Mouse (Mus musculus) hindbrain, embryonic 16.5 days (tissue): ENCODE measurements around the gene Slc26a6. TPM values are rescaled to one million over a fixed set of nuclear protein-coding genes. Genes with fewer than 3 reads are reported as not detected.

ENCODE experiments used
- ATAC-seq: fragments of 200-750 bp; cut with Nextera tagmentation; 2 replicates; pipeline ENCODE4 v1.8.0; 2017; ENCODE audit warnings: moderate TSS enrichment, moderate library complexity
- H3K27ac ChIP-seq: fragments of 300-500 bp; sonication (generic); 2 replicates; pipeline ENCODE4 v1.5.1; 2014; ENCODE audit warnings: low read depth, mild to moderate bottlenecking, control low read depth, low read length, moderate library complexity
- H3K27me3 ChIP-seq: fragments of 300-500 bp; sonication (generic); replicated peaks from 2 replicates; pipeline ENCODE4 v1.6.1; 2014; ENCODE audit warnings: low read length; ENCODE audit not compliant: control insufficient read depth, insufficient read depth
- H3K36me3 ChIP-seq: fragments of 300-500 bp; sonication (generic); 2 replicates; pipeline ENCODE4 v1.6.1; 2014; ENCODE audit warnings: mild to moderate bottlenecking, low read length, moderate library complexity, mixed read lengths; ENCODE audit not compliant: control insufficient read depth, insufficient read depth
- H3K4me1 ChIP-seq: fragments of 300-500 bp; sonication (generic); 2 replicates; pipeline ENCODE4 v1.6.1; 2014; ENCODE audit warnings: low read depth, low read length; ENCODE audit not compliant: control insufficient read depth, insufficient read depth
- H3K4me2 ChIP-seq: fragments of 300-500 bp; sonication (generic); 2 replicates; pipeline ENCODE4 v1.6.1; 2014; ENCODE audit warnings: mild to moderate bottlenecking, low read length, control low read depth, moderate library complexity
- H3K4me3 ChIP-seq: fragments of 300-500 bp; sonication (generic); 2 replicates; pipeline ENCODE4 v1.5.1; 2014; ENCODE audit warnings: mild to moderate bottlenecking, low read length, control low read depth, moderate library complexity
- H3K9ac ChIP-seq: fragments of 300-500 bp; sonication (generic); 2 replicates; pipeline ENCODE4 v1.6.1; 2014; ENCODE audit warnings: low read depth, mild to moderate bottlenecking, control low read depth, low read length, moderate library complexity
- H3K9me3 ChIP-seq: fragments of 300-500 bp; sonication (generic); 2 replicates; pipeline ENCODE4 v1.6.1; 2014; ENCODE audit warnings: mild to moderate bottlenecking, low read length, moderate library complexity; ENCODE audit not compliant: control insufficient read depth
- WGBS: fragments of 180-500 bp; shearing (Covaris S2); extraction: QIAGEN DNeasy Blood & Tissue Kit; methylation state at CpG from one replicate; pipeline ENCODE4 v1.1.7; 2014; 5-methylcytosine and 5-hydroxymethylcytosine counted together
- polyA plus RNA-seq: library from polyadenylated mRNA; unstranded; fragments of >200 nt; fragmentation: Nextera tagmentation; extraction: Ambion mirVana; gene quantifications from 2 replicates; pipeline ENCODE4 v1.2.1, GENCODE M21; 2015

The Slc26a6 gene
- 21.9 and 22.2 TPM in 2 replicates for polyA plus RNA-seq

- 91% methylated on average over 3 of the region's 3 CpGs for WGBS
- ATAC-seq = no peak
- H3K27me3 ChIP-seq = no peaks in the 10 kb centered on the region
- H3K4me2 ChIP-seq = peak within 1 kb of the TSS; percentile 89
- H3K4me1 ChIP-seq = peaks cover 12% of the 10 kb centered on the region
- H3K4me3 ChIP-seq = peak within 1 kb of the TSS; percentile 74
- H3K9ac ChIP-seq = peak within 1 kb of the TSS; percentile 82
- H3K27ac ChIP-seq = peak within 1 kb of the TSS; percentile 84
- peaks cover 17% of the 10 kb centered on the region for H3K36me3 ChIP-seq
- no peaks in the 10 kb centered on the region for H3K9me3 ChIP-seq
Observed at GRCm38 (mm10) chr9:108852976-108853375, at the start of gene Slc26a6. Slc26a6 (plus strand) TSS chr9:108853283.

GRCm38 (mm10) chr9:108805768-108806167 is 47.3 kb upstream of the Slc26a6 start:
- peaks cover 36% of the 10 kb centered on the region for H3K36me3 ChIP-seq
- no peak overlapping the region for H3K4me2 ChIP-seq
- no peak for ATAC-seq
- H3K9ac ChIP-seq = no peak overlapping the region
- 84% methylated on average over 8 of the region's 8 CpGs for WGBS
- H3K27ac ChIP-seq = no peak overlapping the region
- H3K4me1 ChIP-seq = peaks cover 13% of the 10 kb centered on the region
- H3K9me3 ChIP-seq = no peaks in the 10 kb centered on the region
- H3K4me3 ChIP-seq = no peak overlapping the region
- H3K27me3 ChIP-seq = no peaks in the 10 kb centered on the region

DNA sequence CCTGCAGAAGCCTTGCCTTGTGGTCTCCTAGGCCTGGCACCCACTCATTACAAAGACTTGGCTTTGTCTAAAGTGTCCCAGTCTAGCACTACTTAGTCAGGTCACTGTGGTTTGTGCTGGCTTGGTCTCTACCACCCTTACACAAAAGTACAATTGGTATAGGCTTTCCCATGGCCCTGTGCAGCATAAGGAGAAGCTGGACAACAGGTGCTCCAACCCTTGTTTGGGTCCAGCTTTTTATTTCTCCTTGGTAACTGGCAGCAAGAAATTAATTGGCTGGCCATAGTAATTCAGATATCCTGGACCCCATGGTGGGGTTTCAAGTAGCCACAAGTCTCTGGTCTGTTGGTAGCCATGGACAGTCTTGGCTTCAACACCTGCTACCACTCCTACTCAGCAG is 46.7 kb upstream of the Slc26a6 start:
- H3K4me3 ChIP-seq = no peak overlapping the region
- peaks cover 32% of the 10 kb centered on the region for H3K36me3 ChIP-seq
- no peak overlapping the region for H3K27ac ChIP-seq
- H3K4me2 ChIP-seq = no peak overlapping the region
- H3K9me3 ChIP-seq = no peaks in the 10 kb centered on the region
- no peak for ATAC-seq
- H3K27me3 ChIP-seq = no peaks in the 10 kb centered on the region
- H3K4me1 ChIP-seq = peaks cover 13% of the 10 kb centered on the region
- no peak overlapping the region for H3K9ac ChIP-seq

DNA sequence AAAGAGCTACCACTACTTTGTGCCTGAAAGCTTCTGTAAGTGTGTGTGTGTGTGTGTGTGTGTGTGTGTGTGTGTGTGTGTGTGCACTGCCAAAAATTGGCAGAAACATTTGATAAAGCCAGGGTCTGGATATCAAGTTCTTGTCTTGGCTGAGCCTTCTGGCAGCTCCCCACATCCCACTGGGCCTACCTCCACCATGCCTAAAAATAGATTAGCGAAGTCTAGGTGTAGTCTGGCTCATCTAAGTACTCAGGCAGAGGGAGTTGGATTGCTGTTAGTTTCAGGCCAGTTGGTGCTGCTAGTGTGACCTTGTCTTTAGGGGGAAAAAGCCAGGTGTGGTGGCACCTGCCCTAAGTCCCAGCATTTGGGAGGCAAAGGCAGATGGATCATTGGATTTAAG is 46.3 kb upstream of the Slc26a6 start:
- peaks cover 13% of the 10 kb centered on the region for H3K4me1 ChIP-seq
- no peak overlapping the region for H3K9ac ChIP-seq
- ATAC-seq = no peak
- WGBS = 100% methylated on average over 1 of the region's 1 CpGs
- H3K4me3 ChIP-seq = no peak overlapping the region
- no peaks in the 10 kb centered on the region for H3K9me3 ChIP-seq
- H3K36me3 ChIP-seq = peaks cover 28% of the 10 kb centered on the region
- no peak overlapping the region for H3K27ac ChIP-seq
- H3K4me2 ChIP-seq = no peak overlapping the region
- H3K27me3 ChIP-seq = no peaks in the 10 kb centered on the region

GRCm38 (mm10) chr9:108807674-108808073 is 45.4 kb upstream of the Slc26a6 start:
- Histone ChIP-seq H3K9ac (no peak overlapping the region), H3K4me2 (no peak overlapping the region), H3K36me3 (peaks cover 34% of the 10 kb centered on the region), H3K9me3 (no peaks in the 10 kb centered on the region), H3K27me3 (no peaks in the 10 kb centered on the region), H3K4me3 (no peak overlapping the region), H3K4me1 (peaks cover 13% of the 10 kb centered on the region), H3K27ac (peak overlapping the region; percentile 34; the same call in 1 of the 2 replicates)
- 85% methylated on average over 5 of the region's 5 CpGs for WGBS
- ATAC-seq = no peak; the same call in 1 of the 2 replicates

GRCm38 (mm10) chr9:108808163-108808665 is 44.9 kb upstream of the Slc26a6 start, which contains the start of gene Nckipsd:
Nckipsd (plus strand) TSS chr9:108808368.
- H3K27ac ChIP-seq = peak within 1 kb of the TSS; percentile 80
- peak within 1 kb of the TSS; percentile 77 for H3K4me3 ChIP-seq
- under 1% methylated on average over 42 of the region's 62 CpGs for WGBS
- peak; percentile 84 for ATAC-seq
- peaks cover 13% of the 10 kb centered on the region for H3K4me1 ChIP-seq
- peak within 1 kb of the TSS; percentile 91 for H3K9ac ChIP-seq
- H3K36me3 ChIP-seq = peaks cover 36% of the 10 kb centered on the region
- no peaks in the 10 kb centered on the region for H3K9me3 ChIP-seq
- H3K4me2 ChIP-seq = peak within 1 kb of the TSS; percentile 72
- no peaks in the 10 kb centered on the region for H3K27me3 ChIP-seq

DNA sequence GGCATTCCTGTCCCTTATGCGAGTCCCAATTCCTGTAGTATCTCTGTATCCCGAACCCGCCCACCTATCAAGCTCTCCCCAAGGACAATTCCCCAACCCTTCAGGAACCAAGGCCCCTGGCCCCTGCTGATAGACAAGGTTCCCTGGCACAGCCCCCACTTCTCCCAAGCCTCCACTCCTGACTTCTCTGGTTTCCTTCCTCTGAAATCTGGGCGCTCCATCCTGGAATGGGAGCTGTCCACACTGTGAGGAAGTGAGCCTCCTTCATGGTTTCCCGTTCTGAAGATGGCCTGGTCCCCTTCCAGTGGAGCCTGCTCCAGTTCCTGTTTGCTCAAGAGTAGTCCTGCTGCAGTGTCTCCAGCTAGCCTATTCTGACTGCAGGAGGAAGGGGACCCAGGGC is 43.9 kb upstream of the Slc26a6 start:
- WGBS = 70% methylated on average over 5 of the region's 5 CpGs
- Histone ChIP-seq H3K4me1 (peaks cover 13% of the 10 kb centered on the region), H3K9me3 (no peaks in the 10 kb centered on the region), H3K4me3 (peak overlapping the region; percentile 77), H3K27ac (no peak overlapping the region), H3K4me2 (peak overlapping the region; percentile 72), H3K9ac (peak overlapping the region; percentile 91), H3K36me3 (peaks cover 35% of the 10 kb centered on the region), H3K27me3 (no peaks in the 10 kb centered on the region)
- ATAC-seq = no peak

- H3K36me3 ChIP-seq = peaks cover 37% of the 10 kb centered on the region
- peak overlapping the region; percentile 91; the same call in 1 of the 2 replicates for H3K9ac ChIP-seq
- no peaks in the 10 kb centered on the region for H3K27me3 ChIP-seq
- no peak overlapping the region for H3K27ac ChIP-seq
- no peaks in the 10 kb centered on the region for H3K9me3 ChIP-seq
- peaks cover 13% of the 10 kb centered on the region for H3K4me1 ChIP-seq
- 88% methylated on average over 6 of the region's 6 CpGs for WGBS
- H3K4me2 ChIP-seq = peak overlapping the region; percentile 72
- no peak overlapping the region; the same call in 1 of the 2 replicates for H3K4me3 ChIP-seq
- no peak for ATAC-seq
Observed at GRCm38 (mm10) chr9:108809723-108810122, 43.4 kb upstream of the Slc26a6 start.

DNA sequence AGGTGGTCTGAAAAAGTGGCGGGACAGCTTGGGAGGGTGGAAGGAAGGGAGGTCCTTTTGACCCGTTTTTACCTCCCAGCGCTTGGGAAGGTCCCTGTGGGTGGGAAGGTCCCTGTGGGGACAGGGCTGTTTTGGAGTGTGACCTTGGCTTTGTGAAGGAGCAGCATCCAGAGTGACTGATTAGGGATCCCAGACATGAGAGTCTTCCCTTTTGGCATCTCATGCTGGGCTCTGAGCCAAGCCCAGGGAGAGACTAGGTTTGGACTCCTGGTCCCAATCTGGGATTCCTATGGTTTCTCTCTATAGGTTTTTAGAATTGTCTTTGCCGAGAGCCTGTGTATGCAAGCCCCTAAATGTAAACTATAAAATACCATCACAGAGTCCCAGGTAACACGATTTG is 42.6 kb upstream of the Slc26a6 start:
- no peak for ATAC-seq
- Histone ChIP-seq H3K27me3 (no peaks in the 10 kb centered on the region), H3K4me2 (no peak overlapping the region), H3K27ac (no peak overlapping the region), H3K36me3 (peaks cover 41% of the 10 kb centered on the region), H3K4me3 (no peak overlapping the region), H3K9ac (no peak overlapping the region), H3K9me3 (no peaks in the 10 kb centered on the region), H3K4me1 (peaks cover 13% of the 10 kb centered on the region)
- 75% methylated on average over 5 of the region's 5 CpGs for WGBS
